Mouse (Mus musculus) neural tube, embryonic 11.5 days (tissue): ENCODE data around the gene Ptges3. TPM values are rescaled to one million over a fixed set of nuclear protein-coding genes. Genes with fewer than 3 reads are reported as not detected.

Experiments
- ATAC-seq: fragments of 200-750 bp; cut with Nextera tagmentation; 2 replicates; pipeline ENCODE4 v1.8.0; 2017; ENCODE audit warnings: moderate number of reproducible peaks, mild to moderate bottlenecking, moderate TSS enrichment, moderate library complexity; ENCODE audit not compliant: insufficient read depth, low FRiP score, low TSS enrichment
- DNase-seq: peaks from one replicate; pipeline ENCODE4 v3.0.0-alpha.2; 2015; ENCODE audit warnings: low spot score
- H3K27ac ChIP-seq: fragments of 300-500 bp; sonication (generic); 2 replicates; pipeline ENCODE4 v1.5.1; 2014; ENCODE audit warnings: low read depth, mild to moderate bottlenecking, low read length
- H3K27me3 ChIP-seq: fragments of 300-500 bp; sonication (generic); 2 replicates; pipeline ENCODE4 v1.6.1; 2014; ENCODE audit warnings: mild to moderate bottlenecking, low read length, mixed read lengths; ENCODE audit not compliant: control insufficient read depth, insufficient read depth
- H3K36me3 ChIP-seq: fragments of 300-500 bp; sonication (generic); 2 replicates; pipeline ENCODE4 v1.6.1; 2014; ENCODE audit warnings: mild to moderate bottlenecking, low read length, moderate library complexity, mixed read lengths; ENCODE audit not compliant: control insufficient read depth, insufficient read depth
- H3K4me1 ChIP-seq: fragments of 300-500 bp; sonication (generic); 2 replicates; pipeline ENCODE4 v1.6.1; 2014; ENCODE audit warnings: low read length, mixed read lengths; ENCODE audit not compliant: control insufficient read depth, insufficient read depth
- H3K4me2 ChIP-seq: fragments of 300-500 bp; sonication (generic); 2 replicates; pipeline ENCODE4 v1.6.1; 2014; ENCODE audit warnings: low read depth, mild to moderate bottlenecking, moderate library complexity
- H3K4me3 ChIP-seq: fragments of 300-500 bp; sonication (generic); 2 replicates; pipeline ENCODE4 v1.5.1; 2014; ENCODE audit warnings: low read depth, low read length
- H3K9ac ChIP-seq: fragments of 300-500 bp; sonication (generic); 2 replicates; pipeline ENCODE4 v1.6.1; 2014; ENCODE audit warnings: mild to moderate bottlenecking, low read length
- H3K9me3 ChIP-seq: fragments of 300-500 bp; sonication (generic); 2 replicates; pipeline ENCODE4 v1.6.1; 2016; ENCODE audit warnings: low read length; ENCODE audit not compliant: control insufficient read depth
- WGBS: fragments of 180-500 bp; shearing (Covaris S2); extraction: QIAGEN DNeasy Blood & Tissue Kit; methylation state at CpG from one replicate; pipeline ENCODE4 v1.1.7; 2014; 5-methylcytosine and 5-hydroxymethylcytosine counted together
- microRNA counts: library from miRNA; unstranded; fragments of <30 nt; microRNA quantifications from one replicate; lab custom pipeline; 2015
- microRNA-seq: library from miRNA; unstranded; fragments of <30 nt; microRNA quantifications from one replicate; pipeline ENCODE4, GENCODE M21; 2016
- polyA plus RNA-seq: library from polyadenylated mRNA; unstranded; fragments of >200 nt; fragmentation: Nextera tagmentation; extraction: Ambion mirVana; gene quantifications from 2 replicates; pipeline ENCODE4 v1.2.1, GENCODE M21; 2014

The Ptges3 gene
- polyA plus RNA-seq, 1 experiment from 2014 or later = 584 TPM

GRCm38 (mm10) chr10:128110103-128110761 is 51.5 kb downstream of the Ptges3 start:
- DNase-seq = no peak
- WGBS = 92% methylated on average over 4 of the region's 4 CpGs
- no peak for ATAC-seq
- Histone ChIP-seq H3K27ac (no peak overlapping the region), H3K4me1 (no peaks in the 10 kb centered on the region), H3K27me3 (no peaks in the 10 kb centered on the region), H3K4me3 (no peak overlapping the region), H3K36me3 (peaks cover 12% of the 10 kb centered on the region), H3K9ac (no peak overlapping the region), H3K4me2 (no peak overlapping the region), H3K9me3 (no peaks in the 10 kb centered on the region)

- Histone ChIP-seq H3K9ac (no peak overlapping the region), H3K36me3 (peaks cover 18% of the 10 kb centered on the region), H3K4me1 (no peaks in the 10 kb centered on the region), H3K27me3 (no peaks in the 10 kb centered on the region), H3K4me3 (no peak overlapping the region), H3K4me2 (no peak overlapping the region), H3K9me3 (no peaks in the 10 kb centered on the region), H3K27ac (no peak overlapping the region)
- ATAC-seq (no peak), DNase-seq (no peak)
These were observed 52.5 kb downstream of the Ptges3 start for GRCm38 (mm10) chr10:128111227-128111626.

GRCm38 (mm10) chr10:128123833-128124232 is 65.1 kb downstream of the Ptges3 start:
- Histone ChIP-seq H3K9me3 (no peaks in the 10 kb centered on the region), H3K4me2 (no peak overlapping the region), H3K4me3 (no peak overlapping the region), H3K36me3 (peaks cover 56% of the 10 kb centered on the region), H3K27me3 (no peaks in the 10 kb centered on the region), H3K4me1 (no peaks in the 10 kb centered on the region), H3K27ac (no peak overlapping the region), H3K9ac (no peak overlapping the region)
- WGBS = 93% methylated on average over 7 of the region's 7 CpGs
- DNase-seq (no peak), ATAC-seq (no peak)

GRCm38 (mm10) chr10:128124831-128125230 is 66.1 kb downstream of the Ptges3 start:
- ATAC-seq = no peak
- 94% methylated on average over 9 of the region's 9 CpGs for WGBS
- no peak for DNase-seq
- H3K36me3 ChIP-seq = peaks cover 52% of the 10 kb centered on the region
- no peaks in the 10 kb centered on the region for H3K27me3 ChIP-seq
- H3K9me3 ChIP-seq = no peaks in the 10 kb centered on the region
- H3K9ac ChIP-seq = no peak overlapping the region
- no peaks in the 10 kb centered on the region for H3K4me1 ChIP-seq
- H3K4me2 ChIP-seq = no peak overlapping the region
- no peak overlapping the region for H3K27ac ChIP-seq
- H3K4me3 ChIP-seq = no peak overlapping the region

GRCm38 (mm10) chr10:128125951-128126350 is 67.2 kb downstream of the Ptges3 start:
- Histone ChIP-seq H3K36me3 (peaks cover 50% of the 10 kb centered on the region), H3K4me1 (no peaks in the 10 kb centered on the region), H3K9me3 (no peaks in the 10 kb centered on the region), H3K4me3 (no peak overlapping the region), H3K9ac (no peak overlapping the region), H3K27ac (no peak overlapping the region), H3K27me3 (no peaks in the 10 kb centered on the region), H3K4me2 (no peak overlapping the region)
- no peak for ATAC-seq
- WGBS = 95% methylated on average over 14 of the region's 14 CpGs
- no peak for DNase-seq

MicroRNAs within 50 kb of the gene (microRNA counts, 519-probe panel; counts per million panel counts)
- microRNA mmu-miR-677 (lab: Ali Mortazavi, UCI) = 171 counts per million, percentile 57 among the panel's probes with 10 or more counts

Small RNA genes lying within 50 kb of the gene (microRNA-seq; reads per million reads assigned to microRNA genes)
- gene Mir677 = 9.9 reads per million, percentile 22 among the genes with 10 or more reads in this experiment

Other genes starting within 250 kb of the Ptges3 start
- gene Rdh19, start 209.0 kb upstream of the Ptges3 start, polyA plus RNA-seq = not detected in 2 replicates
- not detected in 2 replicates for gene Rdh16f2, start 192.5 kb upstream of the Ptges3 start, polyA plus RNA-seq
- not detected in 2 replicates for gene Rdh7, start 170.1 kb upstream of the Ptges3 start, polyA plus RNA-seq
- not detected in 2 replicates for gene Sdr9c7, start 160.4 kb upstream of the Ptges3 start, polyA plus RNA-seq
- gene Hsd17b6, start 51.3 kb upstream of the Ptges3 start, polyA plus RNA-seq = not detected in 2 replicates
- gene Prim1, start 43.8 kb upstream of the Ptges3 start, polyA plus RNA-seq = 85.0 and 91.4 TPM in 2 replicates
- 854 and 893 TPM in 2 replicates for gene Naca, start 23.4 kb upstream of the Ptges3 start, polyA plus RNA-seq
- gene Atp5b, start 24.3 kb downstream of the Ptges3 start, polyA plus RNA-seq = 2,381 and 2,418 TPM in 2 replicates
- gene Baz2a, start 32.6 kb downstream of the Ptges3 start, polyA plus RNA-seq = 20.3 and 23.5 TPM in 2 replicates
- gene Rbms2, start 121.3 kb downstream of the Ptges3 start, polyA plus RNA-seq = 17.9 and 19.9 TPM in 2 replicates
- gene Gls2, start 135.5 kb downstream of the Ptges3 start, polyA plus RNA-seq = 1.2 and 1.5 TPM in 2 replicates
- 26.2 and 28.0 TPM in 2 replicates for gene Spryd4, start 152.9 kb downstream of the Ptges3 start, polyA plus RNA-seq
- gene Mip, start 166.9 kb downstream of the Ptges3 start, polyA plus RNA-seq = not detected in 2 replicates
- 58.7 and 61.2 TPM in 2 replicates for gene Timeless, start 173.1 kb downstream of the Ptges3 start, polyA plus RNA-seq
- gene Apon, start 195.1 kb downstream of the Ptges3 start, polyA plus RNA-seq = 0.99 TPM in 1 of 2 replicates, not detected in the other
- gene Apof, start 209.7 kb downstream of the Ptges3 start, polyA plus RNA-seq = not detected in 2 replicates
- gene Stat2, start 211.6 kb downstream of the Ptges3 start, polyA plus RNA-seq = 15.2 and 17.2 TPM in 2 replicates
- not detected in 2 replicates for gene Il23a, start 239.8 kb downstream of the Ptges3 start, polyA plus RNA-seq
- 33.3 and 35.2 TPM in 2 replicates for gene Pan2, start 244.4 kb downstream of the Ptges3 start, polyA plus RNA-seq